Mouse (Mus musculus): ENCODE results near the gene Olfr1281. TPM values are rescaled to one million over a fixed set of nuclear protein-coding genes. Genes with fewer than 3 reads are reported as not detected.
"Not testable (repeated sequence)": the region's sequence is repeated elsewhere in the genome, so short reads cannot be mapped to it uniquely, and the experiment has no call there.

Gene Olfr1281
- polyA plus RNA-seq (2016; fragmentation: Nextera tagmentation; extraction: Ambion mirVana): not detected in 2 replicates

DNA sequence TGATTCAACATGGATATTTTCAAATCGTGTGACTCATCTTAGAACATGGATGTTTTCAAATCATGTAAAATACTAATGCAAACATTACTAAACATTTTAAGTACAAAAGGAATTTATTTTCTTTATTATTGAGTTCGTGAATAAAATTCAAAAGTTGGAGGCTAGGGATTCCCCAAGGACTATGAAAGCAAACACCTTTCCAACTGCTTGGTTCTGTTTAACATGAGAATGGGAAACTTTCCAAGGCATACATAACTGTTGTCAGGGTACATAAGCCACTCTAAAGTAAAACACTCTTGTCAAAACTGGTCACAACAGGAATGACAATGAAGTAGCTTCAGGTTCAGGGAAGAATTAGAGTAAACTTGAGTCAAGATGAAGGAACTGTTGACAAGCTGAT, at the start of gene Olfr1281:
TSS of gene Olfr1281 (plus strand) at position 301 of the 400 bp plus-strand sequence.
- H3K27ac ChIP-seq: no peak within 1 kb of the TSS
- H3K4me2 ChIP-seq (replicated peaks): no peak within 1 kb of the TSS
- H3K4me3 ChIP-seq: no peak within 1 kb of the TSS
- 78% methylated on average over 2 of the region's 2 CpGs for WGBS
- H3K27me3 ChIP-seq (replicated peaks): no peaks in the 10 kb centered on the region
- no peaks in the 10 kb centered on the region for H3K9me3 ChIP-seq
- H3K36me3 ChIP-seq: no peaks in the 10 kb centered on the region
- no peak for ATAC-seq (ENCODE audit: low FRiP score, low read depth)
- no peak within 1 kb of the TSS for H3K9ac ChIP-seq
- H3K4me1 ChIP-seq: no peaks in the 10 kb centered on the region

DNA sequence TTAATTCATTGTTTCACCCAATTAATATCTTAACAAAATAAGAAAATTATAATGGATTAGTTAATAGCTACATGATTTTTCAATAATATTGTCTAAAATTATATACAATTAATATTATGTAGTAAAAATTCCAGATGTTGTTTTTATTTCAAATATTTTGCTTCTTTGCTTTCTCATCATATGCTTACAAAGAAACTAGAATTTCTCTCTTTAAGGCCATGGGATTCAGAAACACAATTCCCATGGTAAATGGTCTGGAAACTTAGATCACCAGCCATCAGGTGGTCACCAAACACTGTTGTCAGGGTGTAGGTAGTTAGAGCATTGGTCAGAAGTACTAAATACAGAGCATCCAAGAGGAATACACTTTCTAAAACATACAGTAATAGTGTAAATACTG, 36.5 kb upstream of the Olfr1281 start, which contains the start of gene Olfr1278:
TSS of gene Olfr1278 (plus strand) at position 301 of the 400 bp plus-strand sequence.
- no peak within 1 kb of the TSS for H3K27ac ChIP-seq
- no peak within 1 kb of the TSS for H3K9ac ChIP-seq
- no peak for ATAC-seq (ENCODE audit: low FRiP score, low read depth)
- H3K4me1 ChIP-seq: no peaks in the 10 kb centered on the region
- H3K9me3 ChIP-seq: no peaks in the 10 kb centered on the region
- no peak within 1 kb of the TSS for H3K4me3 ChIP-seq
- no peaks in the 10 kb centered on the region for H3K27me3 ChIP-seq (replicated peaks)
- H3K4me2 ChIP-seq (replicated peaks): no peak within 1 kb of the TSS
- no peaks in the 10 kb centered on the region for H3K36me3 ChIP-seq

DNA sequence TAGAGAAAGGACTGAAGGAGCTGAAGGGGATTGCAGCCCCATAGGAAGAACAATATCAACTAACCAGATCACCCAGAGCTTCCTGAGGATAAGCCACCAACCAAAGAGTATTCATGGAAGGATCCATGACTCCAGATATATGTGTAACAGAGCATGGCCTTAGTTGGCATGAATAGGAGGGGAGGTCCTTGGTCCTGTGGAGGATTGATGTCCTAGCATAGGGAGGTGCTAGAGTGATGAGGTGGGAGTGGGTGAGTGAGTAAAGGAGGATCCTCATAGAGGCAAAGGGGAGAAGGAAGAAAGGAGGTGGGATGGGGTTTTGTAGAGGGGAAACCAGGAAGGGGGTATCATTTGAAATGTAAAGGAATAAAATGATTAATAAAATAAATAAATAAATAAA, 27.8 kb upstream of the Olfr1281 start:
- Histone ChIP-seq H3K36me3 (no peaks in the 10 kb centered on the region), H3K9me3 (no peaks in the 10 kb centered on the region), H3K4me2 (replicated peaks) (no peak overlapping the region), H3K27me3 (replicated peaks) (no peaks in the 10 kb centered on the region), H3K27ac (no peak overlapping the region), H3K4me3 (no peak overlapping the region), H3K4me1 (no peaks in the 10 kb centered on the region), H3K9ac (no peak overlapping the region)
- ATAC-seq (ENCODE audit: low FRiP score, low read depth): no peak

DNA sequence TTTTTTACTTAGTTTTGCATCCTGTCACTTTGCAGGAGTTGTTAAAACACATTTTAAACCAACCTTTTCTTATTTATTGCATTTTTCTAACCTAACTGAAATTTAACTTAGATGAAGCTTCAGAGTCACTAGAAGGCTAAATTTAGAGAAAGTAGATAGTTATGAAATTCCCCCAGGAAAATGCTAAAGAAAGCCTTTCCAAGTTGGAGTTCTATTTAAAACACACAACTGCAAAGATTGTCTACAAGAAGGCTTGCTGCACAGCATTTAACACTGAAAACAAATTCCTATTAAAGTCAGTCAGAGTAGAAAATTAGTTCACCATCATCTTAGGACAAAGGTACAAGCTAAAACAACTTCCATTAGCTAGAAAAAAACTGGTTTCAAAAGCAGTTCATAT, 25.9 kb upstream of the Olfr1281 start, which contains the start of gene Olfr1279:
TSS of gene Olfr1279 (plus strand) at position 262 of the 400 bp plus-strand sequence.
- no peak within 1 kb of the TSS for H3K4me3 ChIP-seq
- no peak for ATAC-seq (ENCODE audit: low FRiP score, low read depth)
- H3K9ac ChIP-seq: no peak within 1 kb of the TSS
- H3K9me3 ChIP-seq: no peaks in the 10 kb centered on the region
- H3K27ac ChIP-seq: no peak within 1 kb of the TSS
- no peaks in the 10 kb centered on the region for H3K27me3 ChIP-seq (replicated peaks)
- no peaks in the 10 kb centered on the region for H3K36me3 ChIP-seq
- H3K4me1 ChIP-seq: no peaks in the 10 kb centered on the region
- H3K4me2 ChIP-seq (replicated peaks): no peak within 1 kb of the TSS

DNA sequence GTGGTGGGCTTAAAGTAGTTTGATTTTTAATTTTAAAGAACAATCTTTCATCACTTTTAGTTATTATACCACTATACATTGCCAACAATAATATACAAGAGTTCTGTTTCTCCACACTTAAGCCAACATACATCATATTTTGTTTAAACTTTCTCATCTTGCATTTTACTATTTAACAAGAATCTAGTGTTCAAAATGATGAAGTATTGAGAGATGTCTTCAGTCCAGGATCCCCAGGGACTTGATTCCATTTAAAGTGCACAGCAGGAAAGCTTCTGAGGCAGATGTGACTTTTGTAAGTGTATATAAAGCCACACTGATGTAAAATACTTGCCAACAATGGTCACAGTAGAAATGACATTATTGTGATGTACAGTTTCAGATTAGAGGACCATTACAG, 12.6 kb upstream of the Olfr1281 start, which contains the start of gene Olfr1280:
TSS of gene Olfr1280 (plus strand) at position 301 of the 400 bp plus-strand sequence.
- Histone ChIP-seq H3K4me3 (no peak within 1 kb of the TSS), H3K9ac (no peak within 1 kb of the TSS), H3K4me2 (replicated peaks) (no peak within 1 kb of the TSS), H3K9me3 (no peaks in the 10 kb centered on the region), H3K4me1 (no peaks in the 10 kb centered on the region), H3K36me3 (no peaks in the 10 kb centered on the region), H3K27ac (no peak within 1 kb of the TSS), H3K27me3 (replicated peaks) (no peaks in the 10 kb centered on the region)
- no peak for ATAC-seq (ENCODE audit: low FRiP score, low read depth)

DNA sequence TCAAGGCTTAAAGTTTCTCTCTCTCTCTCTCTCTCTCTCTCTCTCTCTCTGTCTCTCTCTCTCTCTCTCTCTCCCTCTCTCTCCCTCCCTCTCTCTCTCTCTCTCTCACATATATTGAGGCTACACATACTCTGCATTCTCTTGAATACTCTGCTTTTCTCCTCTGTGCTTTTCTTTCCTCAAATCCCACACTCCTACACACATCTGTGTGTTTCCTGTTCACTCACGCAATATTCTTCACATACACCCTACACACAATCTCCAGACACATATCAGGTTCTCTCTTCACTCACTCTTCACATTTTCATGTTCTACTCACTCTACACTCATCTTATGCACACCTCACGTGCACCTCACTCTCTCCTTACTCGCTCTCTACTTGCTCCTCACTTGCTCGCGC, 7.4 kb downstream of the Olfr1281 start:
- not testable (repeated sequence) for H3K9ac ChIP-seq; H3K27ac ChIP-seq; H3K4me3 ChIP-seq; ATAC-seq (ENCODE audit: low FRiP score, low read depth); H3K27me3 ChIP-seq (replicated peaks); H3K9me3 ChIP-seq; H3K4me1 ChIP-seq; H3K36me3 ChIP-seq; H3K4me2 ChIP-seq (replicated peaks)
- 89% methylated on average over 5 of the region's 5 CpGs for WGBS

DNA sequence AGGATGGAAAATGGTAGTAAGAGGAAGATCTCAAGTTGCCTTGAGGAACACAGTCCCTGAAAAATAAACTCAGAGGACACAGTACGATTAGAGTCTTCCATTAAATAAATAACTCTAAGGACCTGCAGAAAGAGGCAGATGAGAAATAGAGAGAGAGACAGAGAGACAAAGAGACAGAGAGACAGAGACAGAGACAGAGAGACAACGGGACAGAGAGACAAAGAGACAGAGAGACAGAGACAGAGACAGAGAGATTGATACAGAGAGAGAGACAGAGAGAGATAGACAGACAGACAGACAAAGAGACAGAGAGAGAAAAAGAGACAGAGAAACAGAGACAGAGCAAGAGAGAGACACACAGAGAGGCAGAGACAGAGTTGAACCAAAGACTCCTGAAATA, 9.7 kb downstream of the Olfr1281 start, which contains the start of gene Olfr1282:
TSS of gene Olfr1282 (minus strand) at position 101 of the 400 bp plus-strand sequence.
- 80% methylated on average over 2 of the region's 2 CpGs for WGBS
- H3K27me3 ChIP-seq (replicated peaks): no peaks in the 10 kb centered on the region
- H3K9ac ChIP-seq: no peak within 1 kb of the TSS
- H3K27ac ChIP-seq: no peak within 1 kb of the TSS
- H3K4me1 ChIP-seq: no peaks in the 10 kb centered on the region
- no peak within 1 kb of the TSS for H3K4me3 ChIP-seq
- ATAC-seq (ENCODE audit: low FRiP score, low read depth): no peak
- H3K36me3 ChIP-seq: no peaks in the 10 kb centered on the region
- H3K4me2 ChIP-seq (replicated peaks): no peak within 1 kb of the TSS
- no peaks in the 10 kb centered on the region for H3K9me3 ChIP-seq

DNA sequence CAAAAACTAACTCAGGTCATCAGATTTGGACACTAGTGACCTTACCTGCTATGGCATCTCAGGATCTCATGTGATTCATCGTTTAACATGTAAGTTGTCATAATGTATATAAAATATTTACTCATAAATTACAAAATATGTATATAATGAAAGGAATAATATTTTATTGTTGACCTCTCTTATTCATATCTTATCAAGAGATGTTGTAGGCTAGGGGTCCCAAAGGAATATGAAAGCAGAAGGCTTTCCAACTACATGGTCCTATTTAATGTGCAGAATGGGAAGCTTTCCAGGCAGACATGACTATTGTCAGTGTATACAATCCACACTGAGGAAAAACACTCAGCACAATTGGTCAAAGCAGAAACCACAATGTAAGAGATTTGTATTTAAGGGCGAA, 40.2 kb downstream of the Olfr1281 start, which contains the start of gene Olfr1283:
TSS of gene Olfr1283 (plus strand) at position 301 of the 400 bp plus-strand sequence.
- Histone ChIP-seq H3K27me3 (replicated peaks) (no peaks in the 10 kb centered on the region), H3K4me2 (replicated peaks) (no peak within 1 kb of the TSS), H3K4me3 (no peak within 1 kb of the TSS), H3K36me3 (no peaks in the 10 kb centered on the region), H3K4me1 (no peaks in the 10 kb centered on the region), H3K9ac (no peak within 1 kb of the TSS), H3K27ac (no peak within 1 kb of the TSS), H3K9me3 (no peaks in the 10 kb centered on the region)
- 72% methylated on average over 2 of the region's 2 CpGs for WGBS
- ATAC-seq (ENCODE audit: low FRiP score, low read depth): no peak

DNA sequence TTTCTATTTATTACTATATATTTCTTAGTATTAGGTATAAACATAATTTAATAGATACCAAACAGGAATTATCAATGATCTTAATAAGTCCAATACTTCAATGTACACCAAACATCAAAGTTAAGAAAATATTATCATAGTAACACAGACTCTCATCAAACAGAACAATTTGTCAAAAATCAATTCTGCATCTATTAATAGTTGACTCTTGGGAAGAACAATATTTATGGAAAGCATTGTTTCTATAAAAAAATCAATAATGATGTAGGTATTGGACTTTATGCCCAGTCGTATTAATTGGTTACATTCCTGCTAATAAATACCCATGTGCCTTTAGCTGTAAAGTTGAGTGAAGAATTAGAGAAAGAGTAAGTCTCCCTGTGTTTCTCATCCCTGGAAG, 48.9 kb downstream of the Olfr1281 start, which contains the start of gene Olfr1284:
TSS of gene Olfr1284 (plus strand) at position 301 of the 400 bp plus-strand sequence.
- Histone ChIP-seq H3K4me1 (no peaks in the 10 kb centered on the region), H3K36me3 (no peaks in the 10 kb centered on the region), H3K4me2 (replicated peaks) (no peak within 1 kb of the TSS), H3K9me3 (no peaks in the 10 kb centered on the region), H3K27me3 (replicated peaks) (no peaks in the 10 kb centered on the region), H3K27ac (no peak within 1 kb of the TSS), H3K4me3 (no peak within 1 kb of the TSS), H3K9ac (no peak within 1 kb of the TSS)
- no peak for ATAC-seq (ENCODE audit: low FRiP score, low read depth)
- 79% methylated on average over 1 of the region's 1 CpGs for WGBS

Other genes starting within 250 kb of the Olfr1281 start
- gene Gm13941, start 220.5 kb upstream of the Olfr1281 start, polyA plus RNA-seq (2016; fragmentation: Nextera tagmentation; extraction: Ambion mirVana): not detected in 2 replicates
- not detected in 2 replicates for gene Gm15130, start 173.6 kb upstream of the Olfr1281 start, polyA plus RNA-seq (2016; fragmentation: Nextera tagmentation; extraction: Ambion mirVana)
- not detected in 2 replicates for gene 4930430A15Rik, start 96.9 kb upstream of the Olfr1281 start, polyA plus RNA-seq (2016; fragmentation: Nextera tagmentation; extraction: Ambion mirVana)
- not detected in 2 replicates for gene Olfr1275, start 91.2 kb upstream of the Olfr1281 start, polyA plus RNA-seq (2016; fragmentation: Nextera tagmentation; extraction: Ambion mirVana)
- not detected in 2 replicates for gene Olfr1276, start 72.0 kb upstream of the Olfr1281 start, polyA plus RNA-seq (2016; fragmentation: Nextera tagmentation; extraction: Ambion mirVana)
- not detected in 2 replicates for gene Olfr1277, start 52.4 kb upstream of the Olfr1281 start, polyA plus RNA-seq (2016; fragmentation: Nextera tagmentation; extraction: Ambion mirVana)
- not detected in 2 replicates for gene Olfr1278, start 36.4 kb upstream of the Olfr1281 start, polyA plus RNA-seq (2016; fragmentation: Nextera tagmentation; extraction: Ambion mirVana)
- not detected in 2 replicates for gene Olfr1279, start 25.9 kb upstream of the Olfr1281 start, polyA plus RNA-seq (2016; fragmentation: Nextera tagmentation; extraction: Ambion mirVana)
- not detected in 2 replicates for gene Olfr1280, start 12.5 kb upstream of the Olfr1281 start, polyA plus RNA-seq (2016; fragmentation: Nextera tagmentation; extraction: Ambion mirVana)
- not detected in 2 replicates for gene Olfr1282, start 9.6 kb downstream of the Olfr1281 start, polyA plus RNA-seq (2016; fragmentation: Nextera tagmentation; extraction: Ambion mirVana)
- not detected in 2 replicates for gene Olfr1283, start 40.3 kb downstream of the Olfr1281 start, polyA plus RNA-seq (2016; fragmentation: Nextera tagmentation; extraction: Ambion mirVana)
- not detected in 2 replicates for gene Olfr1284, start 49.0 kb downstream of the Olfr1281 start, polyA plus RNA-seq (2016; fragmentation: Nextera tagmentation; extraction: Ambion mirVana)
- gene Olfr1286, start 96.6 kb downstream of the Olfr1281 start, polyA plus RNA-seq (2016; fragmentation: Nextera tagmentation; extraction: Ambion mirVana): not detected in 2 replicates
- gene Olfr1287, start 122.6 kb downstream of the Olfr1281 start, polyA plus RNA-seq (2016; fragmentation: Nextera tagmentation; extraction: Ambion mirVana): not detected in 2 replicates
- not detected in 2 replicates for gene Olfr1288, start 147.6 kb downstream of the Olfr1281 start, polyA plus RNA-seq (2016; fragmentation: Nextera tagmentation; extraction: Ambion mirVana)
- not detected in 2 replicates for gene Olfr1289, start 154.3 kb downstream of the Olfr1281 start, polyA plus RNA-seq (2016; fragmentation: Nextera tagmentation; extraction: Ambion mirVana)
- not detected in 2 replicates for gene Olfr1290, start 167.3 kb downstream of the Olfr1281 start, polyA plus RNA-seq (2016; fragmentation: Nextera tagmentation; extraction: Ambion mirVana)
- not detected in 2 replicates for gene Olfr1291-ps1, start 170.7 kb downstream of the Olfr1281 start, polyA plus RNA-seq (2016; fragmentation: Nextera tagmentation; extraction: Ambion mirVana)
- gene Olfr1293-ps, start 198.7 kb downstream of the Olfr1281 start, polyA plus RNA-seq (2016; fragmentation: Nextera tagmentation; extraction: Ambion mirVana): not detected in 2 replicates
- not detected in 2 replicates for gene Olfr1294, start 213.8 kb downstream of the Olfr1281 start, polyA plus RNA-seq (2016; fragmentation: Nextera tagmentation; extraction: Ambion mirVana)
- gene Olfr1295, start 243.2 kb downstream of the Olfr1281 start, polyA plus RNA-seq (2016; fragmentation: Nextera tagmentation; extraction: Ambion mirVana): not detected in 2 replicates